Mouse (Mus musculus): ENCODE results near the gene Igf1r. TPM values are rescaled to one million over a fixed set of nuclear protein-coding genes. Genes with fewer than 3 reads are reported as not detected.

Igf1r gene
- 10 to 100 TPM; 39.0 to 41.0 TPM for total RNA-seq (2021)
- long read RNA-seq, experiment 1, partial matches to known transcripts = 0 of 6 reads
- long read RNA-seq, experiment 1, other reads (novel, unspliced or antisense) = 6 of 6 reads
- long read RNA-seq, experiment 2, full-length matches to known transcripts = 1 of 8 reads
- long read RNA-seq, experiment 2, partial matches to known transcripts = 0 of 8 reads
- long read RNA-seq, experiment 2, other reads (novel, unspliced or antisense) = 7 of 8 reads

DNA sequence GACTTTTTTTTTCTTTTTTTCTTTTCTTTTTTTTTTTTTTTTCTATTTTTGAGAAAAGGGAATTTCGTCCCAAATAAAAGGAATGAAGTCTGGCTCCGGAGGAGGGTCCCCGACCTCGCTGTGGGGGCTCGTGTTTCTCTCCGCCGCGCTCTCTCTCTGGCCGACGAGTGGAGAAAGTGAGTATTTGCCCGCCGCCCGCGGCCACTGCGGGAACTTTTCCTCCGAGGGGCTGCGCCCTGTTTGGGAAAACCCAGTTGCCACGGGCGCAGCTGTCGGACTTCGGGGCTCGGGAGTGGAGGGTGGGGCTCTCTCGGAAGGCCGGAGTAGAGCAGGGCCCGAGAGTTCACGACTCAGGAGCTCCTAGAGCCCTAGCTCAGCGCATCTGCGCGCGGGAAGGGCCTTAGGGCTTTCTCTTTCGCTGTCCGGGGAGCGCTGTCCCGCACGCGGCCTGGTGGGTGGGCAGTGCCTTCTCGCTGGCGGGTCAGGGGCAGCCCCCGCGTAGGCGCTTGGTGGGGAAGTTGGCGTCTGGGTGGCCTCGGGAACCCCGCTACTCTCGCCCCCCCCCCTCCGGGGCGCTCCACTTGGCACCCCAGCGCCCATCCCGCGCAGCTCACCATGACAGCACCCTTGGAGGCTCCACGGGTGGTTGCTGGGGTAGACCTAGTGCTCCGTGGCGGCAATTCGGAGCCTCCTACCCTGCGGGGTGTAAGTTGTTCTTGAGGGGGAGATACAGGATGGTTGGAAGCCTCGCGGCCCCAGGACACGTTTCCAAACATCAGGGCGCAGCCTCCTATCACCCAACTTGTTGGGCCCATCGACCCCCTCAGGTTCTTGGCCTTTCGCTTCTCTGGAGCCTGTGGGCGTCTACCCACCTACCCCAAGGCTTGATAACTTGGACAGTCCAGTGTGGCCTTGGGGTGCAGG, at the start of gene Igf1r:
TSS of gene Igf1r (plus strand) at position 51 of the 924 bp plus-strand sequence.
- no peak for DNase-seq (ENCODE audit: low spot score in 2 of 2)

DNA sequence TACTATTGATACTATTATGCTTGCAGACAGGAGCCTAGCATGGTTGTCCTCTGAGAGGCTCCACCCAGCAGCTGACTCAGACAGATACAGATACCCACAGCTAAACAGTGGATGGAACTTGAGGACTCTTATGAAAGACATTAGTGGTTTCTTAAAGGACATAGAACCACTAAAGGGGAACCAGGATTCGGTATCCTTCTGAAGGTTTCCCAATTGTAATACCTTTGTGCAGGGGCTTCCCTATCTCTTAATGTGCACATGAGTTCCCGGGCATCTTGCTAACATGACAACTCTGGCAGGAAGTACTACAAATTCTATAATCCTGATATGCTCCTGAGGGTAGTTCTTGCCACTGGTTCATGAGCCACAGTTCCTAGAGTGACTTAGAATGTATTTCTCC, 46.3 kb upstream of the Igf1r start:
- DNase-seq (ENCODE audit: low spot score in 2 of 2) = no peak

GRCm38 (mm10) chr7:67907786-67908400, 44.7 kb upstream of the Igf1r start:
- peak; percentile 10 to 21 for DNase-seq (ENCODE audit: low spot score in 2 of 2)

GRCm38 (mm10) chr7:67910528-67910927, 42.1 kb upstream of the Igf1r start:
- DNase-seq (ENCODE audit: low spot score in 2 of 2) = no peak

DNA sequence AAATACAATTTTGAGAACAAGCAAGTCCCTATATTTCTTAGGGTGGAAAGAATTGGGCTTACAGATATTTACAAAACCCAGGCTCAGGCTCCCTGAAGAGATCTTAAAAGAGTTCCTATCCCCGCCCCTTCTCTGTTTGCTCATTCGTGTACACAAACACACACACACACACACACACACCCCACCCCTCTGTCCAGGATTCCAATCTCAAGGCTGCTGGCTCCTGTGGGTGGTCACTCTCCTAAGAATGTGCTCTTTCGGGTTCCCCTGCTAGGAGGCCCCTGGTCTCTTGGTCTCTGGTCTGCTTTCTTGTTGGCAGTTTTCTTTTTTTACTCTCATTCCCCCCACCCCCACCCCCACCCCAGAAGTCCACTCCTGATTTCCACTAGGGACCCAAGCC, 41.7 kb upstream of the Igf1r start:
- no peak for DNase-seq (ENCODE audit: low spot score in 2 of 2)

DNA sequence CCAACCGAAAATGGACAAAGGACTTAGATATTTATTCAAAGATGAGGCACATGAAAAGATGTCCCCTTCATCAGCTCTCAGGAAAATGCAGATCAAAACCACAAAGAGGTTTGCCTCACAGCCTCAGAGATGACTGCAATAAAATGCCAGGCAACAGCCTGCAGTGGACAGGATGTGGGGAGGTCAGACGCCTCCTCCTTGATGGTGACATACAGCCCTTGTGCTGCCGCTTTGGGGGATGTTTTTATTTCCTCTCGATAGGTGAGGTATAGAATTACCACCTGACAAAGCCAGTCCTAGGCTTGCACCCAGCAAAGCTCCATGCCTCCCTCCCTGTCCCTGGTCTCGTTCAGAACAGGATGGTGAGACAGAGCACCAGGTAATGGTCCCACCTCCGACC, 40.8 kb upstream of the Igf1r start:
- no peak for DNase-seq (ENCODE audit: low spot score in 2 of 2)

DNA sequence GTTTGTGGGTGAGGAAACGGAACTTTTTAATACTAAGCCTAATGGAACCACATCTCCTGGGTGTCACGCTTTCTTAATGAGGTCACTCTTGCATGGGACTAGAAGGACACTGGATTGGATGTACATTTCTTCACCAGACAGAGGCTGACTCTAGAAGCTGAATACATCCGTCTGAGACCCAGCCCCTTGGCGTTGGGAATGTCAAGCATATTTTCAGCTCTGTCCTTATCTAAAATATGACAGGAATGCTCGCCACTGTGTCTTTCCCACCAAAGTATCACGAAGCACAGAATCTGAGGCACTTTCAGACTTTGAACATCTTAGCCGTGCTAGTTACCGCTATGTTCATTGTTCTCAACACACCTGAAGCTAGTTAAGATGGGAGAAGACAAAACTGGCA, 35.7 kb upstream of the Igf1r start:
- DNase-seq (ENCODE audit: low spot score in 2 of 2) = no peak

DNA sequence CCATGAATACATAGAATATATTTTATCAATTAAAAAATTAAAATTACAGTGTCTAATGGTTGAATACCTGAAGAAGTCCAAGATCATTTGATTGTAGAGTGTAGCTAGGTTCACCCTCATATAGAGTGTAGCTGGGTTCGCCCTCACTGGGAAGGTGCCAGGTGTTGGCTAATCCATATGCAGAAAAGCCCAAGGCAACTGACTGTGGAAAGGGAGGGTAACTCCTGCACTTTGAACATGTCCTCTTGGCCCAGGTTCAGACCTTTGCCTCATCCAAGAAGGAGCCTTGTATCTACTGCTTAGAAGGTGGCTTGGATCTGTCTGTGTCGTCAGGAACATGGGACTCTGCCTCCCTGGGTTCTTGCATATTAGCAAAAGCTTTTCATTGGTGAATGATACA, 34.9 kb upstream of the Igf1r start:
- no peak for DNase-seq (ENCODE audit: low spot score in 2 of 2)

GRCm38 (mm10) chr7:67919467-67919866, 33.2 kb upstream of the Igf1r start:
- DNase-seq (ENCODE audit: low spot score in 2 of 2) = no peak

- DNase-seq (ENCODE audit: low spot score in 2 of 2) = no peak
These were observed 28.4 kb upstream of the Igf1r start for GRCm38 (mm10) chr7:67924215-67924614.

- no peak for DNase-seq (ENCODE audit: low spot score in 2 of 2)
These were observed 22.5 kb upstream of the Igf1r start for GRCm38 (mm10) chr7:67930132-67930531.

- no peak for DNase-seq (ENCODE audit: low spot score in 2 of 2)
These were observed 15.8 kb upstream of the Igf1r start for GRCm38 (mm10) chr7:67936801-67937200.

DNA sequence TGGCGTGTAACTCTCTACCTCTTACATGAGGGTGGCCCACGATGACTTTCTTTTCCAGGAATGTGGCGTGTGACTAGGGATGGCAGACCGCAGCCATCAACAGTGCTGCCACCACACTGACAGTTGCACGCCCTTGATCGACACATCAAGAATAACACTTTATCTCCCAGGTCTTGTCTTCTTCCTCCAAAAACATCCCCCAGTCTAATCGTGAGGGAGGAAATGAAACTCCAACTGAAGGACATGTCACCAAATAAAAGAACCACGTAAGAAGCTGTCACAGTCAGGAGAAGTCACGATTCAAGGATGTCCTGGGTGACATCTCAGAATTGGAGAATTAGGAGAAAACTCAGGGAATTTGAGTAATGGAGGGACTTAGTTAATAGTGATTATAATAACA, 8.8 kb upstream of the Igf1r start:
- no peak for DNase-seq (ENCODE audit: low spot score in 2 of 2)

- no peak for DNase-seq (ENCODE audit: low spot score in 2 of 2)
These were observed 5.7 kb upstream of the Igf1r start for GRCm38 (mm10) chr7:67946901-67947300.

- peak in 1 of 2 experiments; percentile 25 for DNase-seq (ENCODE audit: low spot score in 2 of 2)
These were observed 2.2 kb upstream of the Igf1r start for GRCm38 (mm10) chr7:67950346-67950814.

GRCm38 (mm10) chr7:67950815-67951531, 1.7 kb upstream of the Igf1r start:
- DNase-seq (ENCODE audit: low spot score in 2 of 2) = peak; percentile 83 to 85

DNA sequence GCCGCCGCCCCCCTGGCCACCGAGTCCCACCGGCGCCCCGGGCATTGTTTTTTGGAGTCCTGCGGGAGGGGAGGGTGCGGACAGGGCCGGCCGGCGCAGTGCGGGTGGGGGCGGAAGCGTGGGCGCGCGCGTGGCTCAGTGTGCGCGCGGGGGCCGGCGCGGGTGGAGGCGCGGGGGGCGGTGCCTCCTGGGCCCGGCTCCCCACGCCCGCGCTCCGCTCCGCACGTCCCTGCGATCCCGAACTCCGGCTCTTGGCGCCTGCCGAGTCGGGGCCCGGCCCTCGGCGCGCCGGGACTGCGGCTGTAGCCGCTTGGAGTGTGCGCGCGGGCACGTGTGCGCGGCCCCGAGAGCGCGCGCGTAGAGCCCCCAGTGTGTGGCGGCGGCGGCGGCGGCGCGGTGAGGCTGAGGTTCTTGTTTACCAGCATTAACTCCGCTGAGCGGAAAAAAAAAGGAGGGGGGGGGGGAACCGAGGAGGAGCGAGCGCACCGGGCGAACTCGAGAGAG, 1.0 kb upstream of the Igf1r start:
- peak; percentile 93 to 95 for DNase-seq (ENCODE audit: low spot score in 2 of 2)

DNA sequence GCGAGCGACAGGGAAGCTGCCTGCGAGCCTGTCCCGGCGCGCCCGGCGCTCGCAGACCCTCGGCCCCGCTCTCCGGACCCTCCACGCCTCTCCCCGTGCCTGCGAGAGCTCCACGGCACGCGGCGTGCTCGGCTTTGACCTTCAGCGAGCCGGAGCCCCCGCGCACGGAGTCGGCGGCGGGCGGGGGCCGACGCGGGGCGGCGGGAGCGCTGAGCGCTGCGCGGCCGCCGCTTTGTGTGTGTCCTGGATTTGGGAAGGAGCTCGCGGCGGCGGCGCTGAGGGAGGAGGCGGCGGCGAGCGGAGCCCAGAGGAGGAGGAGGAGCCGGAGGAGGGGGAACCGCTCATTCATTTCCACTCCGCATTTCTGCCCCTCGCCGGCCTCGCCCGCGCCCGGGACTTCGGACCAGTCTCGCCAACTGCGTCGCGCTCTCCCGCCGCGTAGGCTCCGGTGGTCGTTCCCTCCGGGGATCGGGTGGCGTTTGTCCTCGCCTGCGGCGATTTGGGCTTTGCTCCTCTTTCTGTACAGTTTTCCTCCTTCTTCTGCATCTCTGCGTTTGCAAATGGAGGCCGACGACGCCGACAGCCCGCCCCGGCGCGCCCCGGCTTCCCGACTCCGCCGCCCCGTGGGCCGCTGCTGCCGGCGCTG, 468 bp upstream of the Igf1r start:
- peak; percentile 77 to 80 for DNase-seq (ENCODE audit: low spot score in 2 of 2)

DNA sequence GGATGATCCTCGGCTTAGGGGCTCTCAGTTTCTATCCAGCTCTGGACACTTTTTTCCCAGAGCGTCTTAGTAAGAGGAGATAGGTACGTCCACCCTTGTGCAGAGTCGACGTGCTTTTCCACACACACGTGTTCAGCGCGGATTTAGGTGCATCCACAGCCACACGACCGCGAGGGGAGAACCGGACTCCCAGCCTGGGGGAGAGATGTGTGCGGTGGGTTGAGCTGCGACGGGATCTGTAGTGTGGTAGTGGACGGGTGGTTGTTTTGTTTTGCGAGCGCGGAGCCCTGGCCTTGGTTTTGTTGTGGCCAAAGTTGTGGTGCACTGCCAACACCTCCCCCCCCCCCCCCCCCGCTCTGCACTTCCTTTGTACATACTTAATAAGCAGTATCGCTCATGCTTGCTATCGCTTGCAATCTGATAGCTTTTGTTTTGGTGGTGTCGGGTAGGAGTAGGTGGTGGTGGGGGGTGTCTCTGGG, 1.2 kb downstream of the Igf1r start:
- DNase-seq (ENCODE audit: low spot score in 2 of 2) = no peak

DNA sequence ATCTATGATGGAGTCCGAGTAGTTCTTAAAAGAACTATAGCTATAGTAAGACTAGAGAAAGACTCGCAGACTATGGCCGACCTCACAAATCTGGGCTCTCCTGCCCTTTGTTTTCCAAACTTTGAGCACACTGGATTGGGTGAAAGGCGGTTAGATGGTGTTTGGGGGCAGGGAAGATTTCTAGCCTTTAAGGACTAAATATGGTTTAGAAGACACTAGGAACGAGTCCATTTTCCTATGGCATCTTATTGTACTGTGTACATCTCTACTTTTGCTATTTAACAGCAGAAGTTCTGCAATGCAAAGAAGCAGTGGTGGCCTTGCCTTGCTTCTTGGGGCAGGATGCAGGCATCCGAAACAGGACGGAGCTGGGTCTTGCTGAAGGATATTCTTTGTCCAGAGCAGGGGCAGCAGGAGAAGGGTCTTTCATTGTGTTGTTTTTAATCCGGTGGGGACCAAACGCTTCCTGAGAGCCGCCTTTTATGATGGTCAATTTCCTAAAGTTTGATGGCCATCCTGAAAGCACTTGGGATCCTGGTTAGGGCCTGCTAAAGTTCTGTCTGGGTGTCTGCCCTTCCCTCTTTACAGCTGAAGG, 2.1 kb downstream of the Igf1r start:
- no peak for DNase-seq (ENCODE audit: low spot score in 2 of 2)
